Mouse (Mus musculus) myocyte (in vitro differentiated cells): Measurements from ENCODE around the gene Mrpl37. TPM values are rescaled to one million over a fixed set of nuclear protein-coding genes. Genes with fewer than 3 reads are reported as not detected.

Source experiments
- H3K27me3 ChIP-seq: one replicate; pipeline ENCODE4 v1.6.1; 2011; ENCODE audit not compliant: control insufficient read depth, insufficient read depth, insufficient read length
- H3K36me3 ChIP-seq: one replicate; pipeline ENCODE4 v1.6.1; 2011; ENCODE audit not compliant: control insufficient read depth, insufficient read depth
- H3K4me2 ChIP-seq: one replicate; pipeline ENCODE4 v1.6.1; 2011; ENCODE audit warnings: low read depth, control low read depth
- H3K4me3 ChIP-seq: one replicate; pipeline ENCODE4 v1.5.1; 2011; ENCODE audit warnings: mild to moderate bottlenecking, control low read depth, moderate library complexity
- H3K79me2 ChIP-seq: one replicate; pipeline ENCODE4 v1.6.1; 2011; ENCODE audit not compliant: control insufficient read depth, insufficient read depth
- H3ac ChIP-seq: one replicate; pipeline ENCODE4 v1.6.1; 2011; ENCODE audit not compliant: control insufficient read depth, insufficient read length
- CEBPB ChIP-seq: IDR thresholded peaks from 2 replicates; pipeline ENCODE4 v1.6.1; 2011; ENCODE audit warnings: mild to moderate bottlenecking, moderate library complexity; ENCODE audit not compliant: poor library complexity, insufficient read depth, severe bottlenecking
- E2F4 ChIP-seq: IDR thresholded peaks from one replicate; pipeline ENCODE4 v1.6.1; 2011; ENCODE audit warnings: mild to moderate bottlenecking, control low read depth, moderate library complexity; ENCODE audit not compliant: insufficient read depth
- MAX ChIP-seq: IDR thresholded peaks from one replicate; pipeline ENCODE4 v1.6.1; 2011; ENCODE audit warnings: low read depth, mild to moderate bottlenecking, control low read depth
- MYOD1 ChIP-seq, 3 experiments: IDR thresholded peaks; one replicate each; pipeline ENCODE4 v1.6.1; 2011; ENCODE audit warnings: control low read depth in 2 of 3, low read depth in 2 of 3, mild to moderate bottlenecking in 2 of 3, moderate library complexity in 1 of 3; ENCODE audit not compliant: insufficient read length in 2 of 3, control insufficient read depth in 1 of 3
- MYOG ChIP-seq, 3 experiments: IDR thresholded peaks; one replicate each; pipeline ENCODE4 v1.6.1; 2011; ENCODE audit warnings: control low read depth in 2 of 3, low read depth in 2 of 3, mild to moderate bottlenecking in 2 of 3; ENCODE audit not compliant: insufficient read length in 2 of 3, control insufficient read depth in 1 of 3, insufficient read depth in 1 of 3
- POLR2A ChIP-seq: IDR thresholded peaks from one replicate; pipeline ENCODE4 v1.6.1; 2011; ENCODE audit warnings: low read depth, mild to moderate bottlenecking, control low read depth, moderate library complexity; ENCODE audit not compliant: insufficient read length
- POLR2AphosphoS2 ChIP-seq: IDR thresholded peaks from one replicate; pipeline ENCODE4 v1.6.1; 2011; ENCODE audit warnings: low read depth, control low read depth; ENCODE audit not compliant: insufficient read length
- REST ChIP-seq: IDR thresholded peaks from one replicate; pipeline ENCODE4 v1.6.1; 2011; ENCODE audit warnings: mild to moderate bottlenecking, control low read depth, moderate library complexity; ENCODE audit not compliant: insufficient read depth, insufficient read length
- SRF ChIP-seq: IDR thresholded peaks from one replicate; pipeline ENCODE4 v1.6.1; 2011; ENCODE audit warnings: low read depth; ENCODE audit not compliant: control insufficient read depth, insufficient read length
- TCF12 ChIP-seq: IDR thresholded peaks from one replicate; pipeline ENCODE4 v1.6.1; 2011; ENCODE audit warnings: mild to moderate bottlenecking, control low read depth; ENCODE audit not compliant: poor library complexity, insufficient read depth, severe bottlenecking
- TCF3 ChIP-seq: IDR thresholded peaks from one replicate; pipeline ENCODE4 v1.6.1; 2011; ENCODE audit warnings: low read depth, control low read depth; ENCODE audit not compliant: insufficient read length
- USF1 ChIP-seq: IDR thresholded peaks from one replicate; pipeline ENCODE4 v1.6.1; 2011; ENCODE audit warnings: low read depth, mild to moderate bottlenecking, control low read depth, moderate library complexity
- polyA plus RNA-seq: library from polyadenylated mRNA; unstranded; fragments of >200 nt; fragmentation: generic; extraction: Trizol; gene quantifications from one replicate; pipeline ENCODE4 v1.2.1, GENCODE M21; 2012; ENCODE audit warnings: missing spikeins

Mrpl37 gene
- polyA plus RNA-seq, 1 experiment: 87.5 TPM

- Histone ChIP-seq H3K4me2 (no peak overlapping the region), H3K27me3 (no peaks in the 10 kb centered on the region), H3ac (no peak overlapping the region), H3K79me2 (no peaks in the 10 kb centered on the region), H3K4me3 (no peak overlapping the region), H3K36me3 (peaks cover 24% of the 10 kb centered on the region)
- peak in 1 of 3 experiments; percentile 19 for TF ChIP-seq MYOG (IDR thresholded peaks at IDR 0.05; ENCODE audit: control insufficient read depth in 1 of 3, insufficient read depth in 1 of 3, insufficient read length in 2 of 3, low read depth in 2 of 3)
- no peak for TF ChIP-seq POLR2AphosphoS2
Observed at GRCm38 (mm10) chr4:107058781-107059180, 7.9 kb downstream of the Mrpl37 start.

GRCm38 (mm10) chr4:107058346-107058745 lies 8.3 kb downstream of the Mrpl37 start:
- TF ChIP-seq SRF: no peak
- no peak for TF ChIP-seq CEBPB
- no peak for TF ChIP-seq TCF3
- TF ChIP-seq MYOG (IDR thresholded peaks at IDR 0.05; ENCODE audit: control insufficient read depth in 1 of 3, insufficient read depth in 1 of 3, insufficient read length in 2 of 3, low read depth in 2 of 3): no peak
- TF ChIP-seq POLR2A: no peak
- TF ChIP-seq REST: no peak
- TF ChIP-seq MYOD1 (IDR thresholded peaks at IDR 0.05; ENCODE audit: control insufficient read depth in 1 of 3, insufficient read length in 2 of 3, low read depth in 2 of 3): no peak
- Histone ChIP-seq H3K4me2 (no peak overlapping the region), H3K27me3 (no peaks in the 10 kb centered on the region), H3K79me2 (no peaks in the 10 kb centered on the region), H3K4me3 (no peak overlapping the region), H3K36me3 (peaks cover 23% of the 10 kb centered on the region), H3ac (no peak overlapping the region)

GRCm38 (mm10) chr4:107056088-107056487 lies 10.6 kb downstream of the Mrpl37 start:
- H3K4me2 ChIP-seq: no peak overlapping the region
- TF ChIP-seq MYOG (IDR thresholded peaks at IDR 0.05; ENCODE audit: control insufficient read depth in 1 of 3, insufficient read depth in 1 of 3, insufficient read length in 2 of 3, low read depth in 2 of 3) (peak in 1 of 3 experiments; percentile 26), SRF (no peak), POLR2A (no peak), MYOD1 (IDR thresholded peaks at IDR 0.05; ENCODE audit: control insufficient read depth in 1 of 3, insufficient read length in 2 of 3, low read depth in 2 of 3) (peak; percentile 67 to 92 (median 86)), TCF3 (no peak), REST (no peak), CEBPB (no peak), TCF12 (no peak), MAX (no peak)
- no peak overlapping the region for H3ac ChIP-seq
- no peaks in the 10 kb centered on the region for H3K27me3 ChIP-seq
- H3K79me2 ChIP-seq: no peaks in the 10 kb centered on the region
- H3K36me3 ChIP-seq: peaks cover 9% of the 10 kb centered on the region
- no peak overlapping the region for H3K4me3 ChIP-seq

- Histone ChIP-seq H3K27me3 (no peaks in the 10 kb centered on the region), H3K36me3 (peaks cover 7% of the 10 kb centered on the region), H3K4me3 (no peak overlapping the region), H3ac (no peak overlapping the region), H3K79me2 (no peaks in the 10 kb centered on the region), H3K4me2 (no peak overlapping the region)
- TF ChIP-seq MAX (no peak), TCF3 (no peak), MYOG (IDR thresholded peaks at IDR 0.05; ENCODE audit: control insufficient read depth in 1 of 3, insufficient read depth in 1 of 3, insufficient read length in 2 of 3, low read depth in 2 of 3) (no peak), REST (no peak), E2F4 (no peak), USF1 (no peak), SRF (no peak), TCF12 (no peak), POLR2AphosphoS2 (no peak), POLR2A (no peak), CEBPB (no peak)
Observed at GRCm38 (mm10) chr4:107052962-107053553, 13.6 kb downstream of the Mrpl37 start.

GRCm38 (mm10) chr4:107051889-107052288 lies 14.8 kb downstream of the Mrpl37 start:
- Histone ChIP-seq H3K4me3 (no peak overlapping the region), H3K79me2 (no peaks in the 10 kb centered on the region), H3K27me3 (no peaks in the 10 kb centered on the region), H3K4me2 (no peak overlapping the region), H3ac (no peak overlapping the region), H3K36me3 (peaks cover 14% of the 10 kb centered on the region)
- TF ChIP-seq CEBPB (no peak), REST (no peak), MYOG (IDR thresholded peaks at IDR 0.05; ENCODE audit: control insufficient read depth in 1 of 3, insufficient read depth in 1 of 3, insufficient read length in 2 of 3, low read depth in 2 of 3) (no peak), POLR2A (no peak), E2F4 (no peak), TCF3 (no peak), MAX (no peak), POLR2AphosphoS2 (no peak), SRF (no peak), MYOD1 (IDR thresholded peaks at IDR 0.05; ENCODE audit: control insufficient read depth in 1 of 3, insufficient read length in 2 of 3, low read depth in 2 of 3) (no peak), TCF12 (no peak), USF1 (no peak)
